Mouse (Mus musculus) liver, embryonic 14.5 days (tissue): ENCODE measurements at regions not wholly inside any gene's neighbourhood (a gene's known extent, or its start where the extent isn't known, plus 50 kb on each side); places are given as distances from the start of the nearest gene placed in this dataset.

Experiments used
- CTCF ChIP-seq: IDR thresholded peaks from 2 replicates; pipeline ENCODE4 v1.5.1; 2016; ENCODE audit warnings: antibody characterized with exemption, low read depth, control low read depth
- EP300 ChIP-seq: IDR thresholded peaks from 2 replicates; pipeline ENCODE4 v1.6.1; 2016; ENCODE audit warnings: antibody characterized with exemption, low read depth

- no peak for TF ChIP-seq CTCF
- TF ChIP-seq EP300: no peak
Measured at GRCm38 (mm10) chr13:19204669-19205068, 190.9 kb downstream of the Stard3nl start.
